Mouse (Mus musculus) erythroblast, embryonic 14.5 days (primary cell): ENCODE data around the gene Hmcn2.

Source experiments
- GATA1 ChIP-seq: IDR thresholded peaks from 2 replicates; pipeline ENCODE4 v1.6.1; 2012; ENCODE audit warnings: low read length, inconsistent platforms, mixed read lengths
- TAL1 ChIP-seq: IDR thresholded peaks from 3 replicates; pipeline ENCODE4 v1.6.1; 2012; ENCODE audit warnings: low read length, inconsistent platforms, mixed read lengths

DNA sequence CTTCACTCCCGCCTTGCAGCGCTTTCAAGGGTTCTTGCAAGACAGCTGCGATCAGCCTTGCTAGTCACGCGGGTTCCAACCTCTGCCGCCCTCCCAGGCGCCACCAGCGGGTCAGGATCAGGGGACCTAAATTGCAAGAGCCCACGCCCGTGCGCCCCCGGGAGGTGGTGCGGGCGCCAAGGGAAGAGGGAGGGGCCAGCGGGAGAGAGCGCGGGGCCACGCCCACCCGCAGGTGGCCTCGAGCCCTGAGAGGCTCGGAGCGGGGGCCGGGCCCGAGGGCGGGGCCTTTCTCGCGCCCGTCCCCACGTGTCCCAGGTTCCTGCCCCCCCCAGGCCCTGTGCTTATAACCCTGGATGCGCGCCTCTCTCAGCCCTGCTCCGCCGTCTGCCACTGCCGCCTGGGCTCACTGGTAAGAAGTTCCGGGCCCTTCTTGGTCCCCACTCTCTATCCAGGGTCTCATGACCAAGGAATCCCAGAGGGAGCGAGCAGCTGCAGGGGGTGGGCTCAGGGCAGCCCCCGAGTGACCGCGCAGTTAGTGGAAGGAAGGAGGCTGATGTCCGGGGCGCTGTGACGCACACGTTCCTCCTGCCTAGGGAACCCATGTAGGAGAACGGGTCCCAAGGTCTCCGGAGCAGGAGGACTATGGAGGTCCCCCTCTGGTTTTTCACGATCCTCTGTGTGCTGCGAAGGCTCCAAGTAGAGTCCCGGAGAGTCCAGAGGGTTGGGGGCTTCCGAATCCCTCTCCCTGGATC, 155.9 kb downstream of the Hmcn2 start, which contains the start of gene Ass1:
- no peak for TF ChIP-seq GATA1
- no peak for TF ChIP-seq TAL1
